Mouse (Mus musculus): ENCODE data around the gene Ppm1g. TPM values are rescaled to one million over a fixed set of nuclear protein-coding genes. Genes with fewer than 3 reads are reported as not detected.

Gene Ppm1g
- polyA plus RNA-seq (2012; rRNA removed), result 58.9 and 59.9 TPM in 2 replicates

DNA sequence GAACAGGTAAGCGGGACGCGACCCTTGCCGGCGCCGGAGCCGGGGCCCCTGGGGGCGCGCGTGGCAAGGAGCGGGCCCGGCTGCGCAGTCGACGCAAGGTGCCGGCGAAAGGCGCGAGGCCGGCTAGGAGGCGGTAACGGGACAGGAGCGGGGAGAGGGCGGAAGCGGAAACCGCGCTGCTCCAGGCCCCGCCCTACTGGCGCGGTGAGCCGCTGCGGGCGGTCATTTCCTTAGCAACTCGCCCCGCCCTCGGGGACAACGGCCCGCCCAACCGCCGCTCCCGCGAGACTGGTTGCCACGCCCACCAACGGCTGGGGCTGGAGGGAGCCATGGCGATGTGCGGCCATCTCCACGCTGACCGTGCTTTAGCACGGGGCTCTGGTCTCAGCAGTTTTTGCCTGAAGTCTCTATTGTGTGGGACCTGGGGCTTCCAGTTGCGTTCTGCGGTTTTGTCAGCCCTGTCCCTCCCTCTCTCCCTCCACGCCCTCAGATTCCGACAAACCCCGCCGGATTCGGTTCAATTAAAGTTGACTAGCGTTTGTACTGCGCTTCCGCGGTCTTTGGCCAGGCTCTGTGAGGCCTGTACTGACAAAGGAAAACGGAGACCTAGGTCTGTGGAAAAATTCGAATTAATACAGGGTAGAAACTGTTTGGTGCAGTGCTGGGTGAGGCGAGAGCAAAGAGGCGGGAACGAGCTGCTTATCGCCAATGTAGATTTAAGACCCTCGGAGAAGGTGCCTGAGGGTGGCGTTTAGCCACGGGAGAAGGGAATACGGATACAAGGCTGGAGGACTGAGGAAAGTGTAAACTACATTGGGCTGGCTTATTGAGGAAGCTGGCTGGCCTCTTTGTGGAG is at the start of gene Ppm1g:
Gene Ppm1g, minus strand, starts transcription at position 240 of the 856 bp plus-strand sequence.

GRCm38 (mm10) chr5:31251541-31252101 is 31.1 kb upstream of the Ppm1g start, which contains the start of gene Krtcap3:
Krtcap3 (plus strand) TSS chr5:31251691.

GRCm38 (mm10) chr5:31240637-31241521 is 20.4 kb upstream of the Ppm1g start, which contains the start of the genes Nrbp1 and Gm9970:
Nrbp1 (plus strand) TSS chr5:31240864.
Gm9970 (minus strand) TSS chr5:31241232.

DNA sequence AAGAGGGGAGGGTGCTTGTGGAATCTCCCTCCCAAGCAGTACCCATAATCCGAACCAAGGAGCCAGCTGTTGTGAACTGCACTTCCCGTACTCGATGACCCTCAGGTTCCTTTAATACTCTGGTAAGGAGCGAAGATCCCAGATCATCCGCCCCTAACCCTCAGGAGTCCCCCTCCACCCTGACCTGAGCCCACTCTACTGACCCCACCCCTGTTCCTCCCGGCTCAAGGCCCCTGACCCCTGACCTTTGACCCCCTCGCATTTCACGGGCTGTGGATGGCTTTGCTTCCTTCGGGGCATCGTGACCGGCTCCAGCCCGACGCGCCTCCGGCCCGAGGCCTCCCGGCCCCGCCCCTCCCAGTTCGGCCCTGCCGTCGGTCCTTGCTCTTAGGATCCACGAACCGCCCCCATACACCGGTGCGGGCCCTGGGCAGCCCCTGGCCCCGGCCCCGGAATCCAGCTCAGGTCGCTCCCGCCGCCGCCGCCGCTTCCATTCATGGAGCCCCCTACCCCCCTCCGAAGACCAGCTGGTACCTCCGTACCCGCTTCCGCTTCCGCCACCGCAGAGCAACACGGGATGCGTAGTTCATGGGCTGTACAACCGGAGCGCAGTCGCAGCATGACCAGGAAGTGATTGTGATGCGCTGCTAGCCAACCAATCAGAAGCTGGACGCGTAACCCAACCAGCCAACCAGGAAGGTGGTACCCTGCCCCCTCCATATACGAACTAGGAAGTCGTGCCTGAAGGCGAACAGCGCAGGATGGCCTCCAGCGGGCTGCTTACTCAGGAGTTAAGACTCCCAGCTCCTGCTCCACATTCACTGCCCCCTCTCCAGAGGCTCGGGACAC is 18.5 kb downstream of the Ppm1g start, which contains the start of gene Zfp513:
Gene Zfp513, minus strand, starts transcription at position 562 of the 849 bp plus-strand sequence.

GRCm38 (mm10) chr5:31192939-31193630 is 27.4 kb downstream of the Ppm1g start, which contains the start of the genes Snx17 and Eif2b4:
Snx17 (plus strand) TSS chr5:31193227.
Eif2b4 (minus strand) TSS chr5:31193430.

GRCm38 (mm10) chr5:31179766-31180630 is 40.5 kb downstream of the Ppm1g start, which contains the start of the genes Gm29609 and Gtf3c2:
Gm29609 (minus strand) TSS chr5:31179911.
Gtf3c2 (minus strand) TSS chr5:31180144.

DNA sequence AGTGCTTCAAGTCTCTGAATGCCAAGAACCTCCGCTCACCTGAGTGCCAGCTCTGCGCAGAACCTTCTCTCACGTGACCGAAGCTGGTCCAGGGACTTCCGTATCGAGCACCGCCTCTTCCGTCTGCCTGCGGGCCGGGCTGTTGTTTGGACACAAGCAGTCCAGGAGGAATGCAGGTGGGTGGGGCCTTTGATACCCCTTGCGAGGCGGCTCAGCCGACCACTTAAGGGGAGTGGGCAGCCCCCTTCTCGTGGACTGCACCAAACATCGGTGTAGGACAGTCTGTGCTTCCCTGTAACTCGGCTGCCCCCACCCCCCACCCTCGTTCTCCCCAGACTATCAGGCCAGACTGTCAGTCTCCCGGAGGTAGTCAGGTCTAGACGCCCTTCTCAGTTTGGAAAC is 66.3 kb downstream of the Ppm1g start, which contains the start of gene Mpv17:
Gene Mpv17, minus strand, starts transcription at position 100 of the 402 bp plus-strand sequence.

Other genes starting within 250 kb of the Ppm1g start
- 64.9 and 72.9 TPM in 2 replicates for gene Atraid, start 172.4 kb downstream of the Ppm1g start, polyA plus RNA-seq (2012; rRNA removed)
- gene Slc5a6, start 171.8 kb downstream of the Ppm1g start, polyA plus RNA-seq (2012; rRNA removed), result 4.8 and 4.9 TPM in 2 replicates
- gene Cad, start 165.9 kb downstream of the Ppm1g start, polyA plus RNA-seq (2012; rRNA removed), result 6.5 and 9.2 TPM in 2 replicates
- not detected in 2 replicates for gene Dnajc5g, start 114.4 kb downstream of the Ppm1g start, polyA plus RNA-seq (2012; rRNA removed)
- gene Slc30a3, start 112.5 kb downstream of the Ppm1g start, polyA plus RNA-seq (2012; rRNA removed), result 0.21 and 0.24 TPM in 2 replicates
- 0.02 TPM in 1 of 2 replicates, not detected in the other for gene Trim54, start 104.0 kb downstream of the Ppm1g start, polyA plus RNA-seq (2012; rRNA removed)
- gene Ucn, start 81.9 kb downstream of the Ppm1g start, polyA plus RNA-seq (2012; rRNA removed), result not detected in 2 replicates
- 35.6 and 35.8 TPM in 2 replicates for gene Mpv17, start 66.4 kb downstream of the Ppm1g start, polyA plus RNA-seq (2012; rRNA removed)
- gene Gm29609, start 40.8 kb downstream of the Ppm1g start, polyA plus RNA-seq (2012; rRNA removed), result 0.66 and 0.88 TPM in 2 replicates
- gene Gtf3c2, start 40.5 kb downstream of the Ppm1g start, polyA plus RNA-seq (2012; rRNA removed), result 24.0 and 29.8 TPM in 2 replicates
- 21.4 and 21.6 TPM in 2 replicates for gene Snx17, start 27.5 kb downstream of the Ppm1g start, polyA plus RNA-seq (2012; rRNA removed)
- gene Eif2b4, start 27.3 kb downstream of the Ppm1g start, polyA plus RNA-seq (2012; rRNA removed), result 24.2 and 24.7 TPM in 2 replicates
- 10.7 and 12.1 TPM in 2 replicates for gene Zfp513, start 18.4 kb downstream of the Ppm1g start, polyA plus RNA-seq (2012; rRNA removed)
- 36.9 and 37.8 TPM in 2 replicates for gene Nrbp1, start 20.2 kb upstream of the Ppm1g start, polyA plus RNA-seq (2012; rRNA removed)
- not detected in 2 replicates for gene Gm9970, start 20.5 kb upstream of the Ppm1g start, polyA plus RNA-seq (2012; rRNA removed)
- gene Krtcap3, start 31.0 kb upstream of the Ppm1g start, polyA plus RNA-seq (2012; rRNA removed), result 11.9 and 12.5 TPM in 2 replicates
- 5.0 and 5.2 TPM in 2 replicates for gene Ift172, start 70.4 kb upstream of the Ppm1g start, polyA plus RNA-seq (2012; rRNA removed)
- 5.7 and 6.2 TPM in 2 replicates for gene Fndc4, start 75.4 kb upstream of the Ppm1g start, polyA plus RNA-seq (2012; rRNA removed)
- gene Gckr, start 76.8 kb upstream of the Ppm1g start, polyA plus RNA-seq (2012; rRNA removed), result 48.7 and 57.4 TPM in 2 replicates
- gene Zfp512, start 231.7 kb upstream of the Ppm1g start, polyA plus RNA-seq (2012; rRNA removed), result 6.0 and 7.5 TPM in 2 replicates

Measured in liver, embryonic 18 days (tissue).